Mouse (Mus musculus): ENCODE measurements around the gene Vsig8. TPM values are rescaled to one million over a fixed set of nuclear protein-coding genes. Genes with fewer than 3 reads are reported as not detected.

The Vsig8 gene
- polyA plus RNA-seq, 1 experiment from 2014 or later, result 0.25 TPM

DNA sequence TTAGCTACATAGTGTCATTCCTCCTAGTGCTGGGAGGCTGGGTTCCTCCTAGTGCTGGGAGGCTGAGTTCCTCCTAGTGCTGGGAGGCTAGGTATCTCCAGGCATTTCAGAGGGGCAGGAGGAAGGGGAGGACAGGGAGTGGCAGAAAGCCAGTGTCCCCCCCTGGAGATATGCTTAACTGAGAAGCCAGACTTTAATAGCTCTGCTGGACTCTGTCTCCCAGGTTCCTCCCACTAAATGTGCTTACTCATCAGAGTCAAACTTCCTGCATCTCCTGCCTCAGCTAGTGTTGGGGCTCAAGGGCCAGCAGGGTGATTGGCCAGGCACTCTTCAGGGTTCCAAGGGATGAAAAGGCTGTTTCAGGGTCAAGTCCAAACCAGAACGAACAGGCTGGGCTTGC is 40.3 kb upstream of the Vsig8 start:
- no peaks in the 10 kb centered on the region for H3K36me3 ChIP-seq
- H3K4me1 ChIP-seq, result peaks cover 62% of the 10 kb centered on the region
- 58% methylated on average over 1 of the region's 1 CpGs for WGBS
- H3K4me3 ChIP-seq, result no peak overlapping the region
- no peak overlapping the region for H3K9ac ChIP-seq
- H3K27me3 ChIP-seq (replicated peaks), result no peaks in the 10 kb centered on the region
- H3K27ac ChIP-seq (replicated peaks), result peak overlapping the region; percentile 85
- no peak overlapping the region for H3K4me2 ChIP-seq
- ATAC-seq (ENCODE audit: extremely low read depth, insufficient number of reproducible peaks, low FRiP score, low TSS enrichment), result no peak
- H3K9me3 ChIP-seq, result peaks cover 9% of the 10 kb centered on the region

GRCm38 (mm10) chr1:172518013-172518412 is 37.7 kb upstream of the Vsig8 start:
- H3K27ac ChIP-seq (replicated peaks), result no peak overlapping the region
- no peaks in the 10 kb centered on the region for H3K27me3 ChIP-seq (replicated peaks)
- no peak overlapping the region for H3K4me3 ChIP-seq
- H3K9ac ChIP-seq, result no peak overlapping the region
- no peaks in the 10 kb centered on the region for H3K36me3 ChIP-seq
- peaks cover 54% of the 10 kb centered on the region for H3K4me1 ChIP-seq
- no peak for ATAC-seq (ENCODE audit: extremely low read depth, insufficient number of reproducible peaks, low FRiP score, low TSS enrichment)
- no peak overlapping the region for H3K4me2 ChIP-seq
- peaks cover 9% of the 10 kb centered on the region for H3K9me3 ChIP-seq
- WGBS, result 70% methylated on average over 4 of the region's 4 CpGs

DNA sequence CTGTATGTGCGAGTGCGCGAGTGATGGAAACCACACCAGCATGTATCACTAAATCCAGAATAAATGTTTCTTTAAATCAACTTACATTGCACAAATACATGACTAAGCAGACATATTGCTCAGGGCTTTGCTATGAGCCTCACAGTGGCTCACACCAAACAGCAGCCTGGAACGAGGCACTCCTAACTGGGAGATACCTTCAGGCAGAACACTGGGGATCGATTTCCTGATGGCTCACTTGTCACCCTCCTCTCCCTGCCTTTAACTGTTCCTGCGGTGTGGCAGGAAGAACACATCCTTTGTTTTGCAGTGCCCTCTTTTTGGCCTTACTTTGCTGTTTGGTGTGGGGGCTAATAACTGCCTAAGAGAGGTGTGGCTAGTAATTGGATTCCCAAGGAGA is 36.1 kb upstream of the Vsig8 start:
- Histone ChIP-seq H3K9ac (no peak overlapping the region), H3K36me3 (no peaks in the 10 kb centered on the region), H3K4me3 (no peak overlapping the region), H3K9me3 (peaks cover 11% of the 10 kb centered on the region), H3K4me1 (peaks cover 40% of the 10 kb centered on the region), H3K27me3 (replicated peaks) (no peaks in the 10 kb centered on the region), H3K27ac (replicated peaks) (no peak overlapping the region), H3K4me2 (no peak overlapping the region)
- no peak for ATAC-seq (ENCODE audit: extremely low read depth, insufficient number of reproducible peaks, low FRiP score, low TSS enrichment)
- WGBS, result 52% methylated on average over 6 of the region's 6 CpGs

- H3K9ac ChIP-seq, result peak within 1 kb of the TSS; percentile 62
- peak within 1 kb of the TSS; percentile 74 for H3K4me2 ChIP-seq
- no peaks in the 10 kb centered on the region for H3K36me3 ChIP-seq
Observed at GRCm38 (mm10) chr1:172520576-172521440, 34.9 kb upstream of the Vsig8 start, which contains the start of gene Cfap45. Cfap45 (plus strand) TSS chr1:172520801.

DNA sequence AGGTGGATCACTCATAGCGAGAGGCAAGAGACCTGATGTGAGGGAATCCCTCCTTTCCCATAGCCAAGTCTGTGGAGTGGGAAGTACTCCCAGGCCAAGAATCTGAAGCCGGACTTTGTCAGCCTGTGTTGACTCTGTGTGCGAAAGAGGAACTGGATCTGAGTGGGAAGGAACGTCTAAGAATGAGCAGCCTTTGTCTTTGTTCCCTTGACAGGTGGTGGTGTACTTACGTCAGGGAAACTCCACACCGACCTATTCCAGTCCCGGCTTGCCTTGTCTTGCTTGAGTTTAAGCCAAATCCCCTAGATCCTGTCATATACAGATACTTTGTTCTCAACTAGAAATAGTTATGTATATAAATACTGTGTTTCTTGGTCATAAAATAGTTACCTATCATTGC is 33.2 kb upstream of the Vsig8 start:
- ATAC-seq (ENCODE audit: extremely low read depth, insufficient number of reproducible peaks, low FRiP score, low TSS enrichment), result no peak
- Histone ChIP-seq H3K27ac (replicated peaks) (no peak overlapping the region), H3K4me1 (peaks cover 49% of the 10 kb centered on the region), H3K36me3 (no peaks in the 10 kb centered on the region), H3K9me3 (peaks cover 8% of the 10 kb centered on the region), H3K27me3 (replicated peaks) (peaks cover 16% of the 10 kb centered on the region), H3K9ac (no peak overlapping the region), H3K4me2 (no peak overlapping the region), H3K4me3 (no peak overlapping the region)
- WGBS, result 61% methylated on average over 7 of the region's 7 CpGs

More at GRCm38 (mm10) chr1:172520576-172521440, 34.9 kb upstream of the Vsig8 start, which contains the start of gene Cfap45:
- WGBS, result 5% methylated on average over 28 of the region's 28 CpGs
- peaks cover 35% of the 10 kb centered on the region for H3K4me1 ChIP-seq
- ATAC-seq (ENCODE audit: extremely low read depth, insufficient number of reproducible peaks, low FRiP score, low TSS enrichment), result no peak
- peak within 1 kb of the TSS; percentile 53 for H3K27ac ChIP-seq (replicated peaks)
- peaks cover 11% of the 10 kb centered on the region for H3K9me3 ChIP-seq
- peaks cover 2% of the 10 kb centered on the region; the same call in 1 of the 2 replicates for H3K27me3 ChIP-seq (replicated peaks)
- H3K4me3 ChIP-seq, result peak within 1 kb of the TSS; percentile 50

DNA sequence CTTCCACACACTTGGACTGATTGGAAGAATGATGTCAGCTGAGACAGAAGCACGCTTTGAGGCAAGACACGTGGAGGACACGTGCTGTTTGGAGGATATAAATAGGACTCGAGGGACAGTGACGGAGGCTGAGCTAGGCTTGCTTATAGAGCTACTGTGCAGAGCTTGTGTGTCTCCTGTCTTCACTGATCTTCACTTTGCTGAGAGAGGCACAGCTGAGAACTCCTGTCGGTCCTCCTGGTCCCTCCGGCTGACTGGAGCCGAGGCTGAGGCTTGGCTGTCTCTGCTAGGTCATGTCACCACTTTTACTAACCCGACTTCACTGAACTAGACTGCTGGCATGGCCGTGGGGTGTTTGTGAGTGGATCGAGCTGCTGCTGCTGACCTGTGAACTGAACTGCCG is 32.0 kb upstream of the Vsig8 start:
- no peak for ATAC-seq (ENCODE audit: extremely low read depth, insufficient number of reproducible peaks, low FRiP score, low TSS enrichment)
- Histone ChIP-seq H3K4me3 (no peak overlapping the region), H3K4me1 (peaks cover 53% of the 10 kb centered on the region), H3K36me3 (no peaks in the 10 kb centered on the region), H3K9ac (no peak overlapping the region), H3K27me3 (replicated peaks) (peaks cover 22% of the 10 kb centered on the region), H3K9me3 (0 out of 2 replicates have a peak, but pooled peaks cover 2% of the 10 kb centered on the region), H3K27ac (replicated peaks) (peak overlapping the region; percentile 8; the same call in 1 of the 2 replicates), H3K4me2 (no peak overlapping the region)
- 38% methylated on average over 12 of the region's 12 CpGs for WGBS

DNA sequence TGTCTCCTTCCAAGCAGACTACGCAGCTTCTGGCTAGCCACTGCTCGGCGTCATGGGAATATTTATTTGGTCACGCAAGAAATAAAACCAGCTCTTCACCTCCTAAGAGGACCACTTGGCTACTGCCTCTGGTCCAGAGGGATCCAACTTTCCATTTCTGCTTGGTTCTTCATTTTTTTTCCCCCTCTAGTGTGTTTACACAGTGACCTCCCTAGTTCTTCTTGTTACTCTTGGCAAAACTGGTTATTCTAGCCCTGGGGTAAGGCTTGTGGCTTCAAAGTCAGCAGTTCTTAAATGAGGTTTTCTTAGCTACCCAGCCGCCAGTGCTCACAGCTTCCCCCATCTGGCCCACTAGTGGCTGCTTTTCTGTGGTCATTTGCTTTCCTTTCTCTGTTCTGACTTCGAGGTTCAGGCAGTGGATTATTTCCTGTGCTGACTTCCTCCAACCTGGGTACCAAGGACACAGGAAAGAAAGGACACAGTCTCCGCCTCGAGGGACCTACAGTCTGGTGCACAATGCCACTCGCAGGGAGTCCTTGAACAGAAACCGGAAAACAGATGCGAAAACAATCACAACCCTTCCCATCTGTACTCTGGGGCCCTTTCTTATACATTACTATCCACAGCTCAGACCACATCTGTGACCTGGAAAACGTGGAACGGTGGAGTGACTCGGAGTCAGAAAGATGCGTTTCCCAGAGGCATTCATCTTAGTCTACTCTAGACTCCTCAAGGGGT is 30.5 kb upstream of the Vsig8 start:
- Histone ChIP-seq H3K36me3 (no peaks in the 10 kb centered on the region), H3K4me1 (peaks cover 44% of the 10 kb centered on the region), H3K27ac (replicated peaks) (peak overlapping the region; percentile 93), H3K9ac (0 out of 2 replicates have a peak overlapping the region, but pooled peaks have one; percentile 17), H3K4me3 (no peak overlapping the region), H3K27me3 (replicated peaks) (peaks cover 22% of the 10 kb centered on the region), H3K9me3 (0 out of 2 replicates have a peak, but pooled peaks cover 2% of the 10 kb centered on the region), H3K4me2 (peak overlapping the region; percentile 61)
- 43% methylated on average over 15 of the region's 15 CpGs for WGBS
- no peak for ATAC-seq (ENCODE audit: extremely low read depth, insufficient number of reproducible peaks, low FRiP score, low TSS enrichment)

DNA sequence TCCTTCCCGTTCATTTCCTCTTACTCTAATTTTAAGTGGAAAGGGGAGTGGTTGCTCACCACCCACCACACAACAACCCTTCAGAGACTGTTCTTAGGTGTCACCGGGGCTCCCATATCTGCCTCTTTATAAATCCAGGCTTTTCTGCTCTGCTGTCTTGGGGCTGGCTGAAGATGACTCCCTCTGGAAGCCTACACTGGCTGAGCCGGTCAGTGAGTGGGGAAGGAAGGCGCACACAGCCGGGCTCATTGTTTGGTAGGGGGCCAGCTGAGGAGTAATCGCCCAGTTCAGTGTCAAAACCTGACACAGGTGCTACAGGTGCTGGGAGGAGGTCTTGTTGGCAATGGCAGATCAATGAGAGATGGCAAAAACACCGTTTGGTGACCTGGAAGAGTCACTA is 29.8 kb upstream of the Vsig8 start:
- Histone ChIP-seq H3K27ac (replicated peaks) (peak overlapping the region; percentile 93), H3K9ac (peak overlapping the region; percentile 64), H3K4me2 (peak overlapping the region; percentile 61), H3K4me3 (peak overlapping the region; percentile 34), H3K9me3 (0 out of 2 replicates have a peak, but pooled peaks cover 2% of the 10 kb centered on the region), H3K4me1 (peaks cover 46% of the 10 kb centered on the region), H3K27me3 (replicated peaks) (peaks cover 23% of the 10 kb centered on the region), H3K36me3 (no peaks in the 10 kb centered on the region)
- WGBS, result 43% methylated on average over 7 of the region's 7 CpGs
- ATAC-seq (ENCODE audit: extremely low read depth, insufficient number of reproducible peaks, low FRiP score, low TSS enrichment), result no peak

GRCm38 (mm10) chr1:172526380-172527081 is 29.2 kb upstream of the Vsig8 start:
- WGBS, result 22% methylated on average over 23 of the region's 23 CpGs
- Histone ChIP-seq H3K9ac (peak overlapping the region; percentile 61), H3K4me3 (peak overlapping the region; percentile 34), H3K36me3 (no peaks in the 10 kb centered on the region), H3K27ac (replicated peaks) (peak overlapping the region; percentile 93), H3K4me1 (peaks cover 42% of the 10 kb centered on the region), H3K9me3 (0 out of 2 replicates have a peak, but pooled peaks cover 2% of the 10 kb centered on the region), H3K27me3 (replicated peaks) (peaks cover 28% of the 10 kb centered on the region), H3K4me2 (peak overlapping the region; percentile 61)
- peak; percentile 30; the same call in 1 of the 2 replicates for ATAC-seq (ENCODE audit: extremely low read depth, insufficient number of reproducible peaks, low FRiP score, low TSS enrichment)

DNA sequence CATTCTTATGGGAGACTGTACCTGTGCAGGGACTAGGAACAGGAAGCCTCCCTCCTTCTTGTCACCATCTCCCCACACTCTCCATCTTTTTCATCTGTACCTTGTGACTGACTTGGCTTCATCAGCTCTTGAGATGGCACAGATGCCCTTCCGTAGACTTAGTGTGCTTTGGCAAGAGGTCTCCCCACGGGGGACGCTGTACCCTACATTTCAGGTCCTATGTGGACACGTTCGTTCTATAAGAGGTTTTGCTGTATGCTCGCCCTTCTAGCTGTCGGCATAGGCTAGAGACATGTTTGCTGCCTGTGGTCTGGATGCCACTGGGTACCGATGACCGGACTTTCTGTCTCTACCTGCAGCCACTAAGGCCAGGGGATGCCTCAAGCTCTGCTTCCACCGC is 28.3 kb upstream of the Vsig8 start:
- ATAC-seq (ENCODE audit: extremely low read depth, insufficient number of reproducible peaks, low FRiP score, low TSS enrichment), result no peak
- Histone ChIP-seq H3K27me3 (replicated peaks) (peaks cover 35% of the 10 kb centered on the region), H3K36me3 (no peaks in the 10 kb centered on the region), H3K4me3 (no peak overlapping the region), H3K4me2 (peak overlapping the region; percentile 61; the same call in 1 of the 2 replicates), H3K9me3 (0 out of 2 replicates have a peak, but pooled peaks cover 2% of the 10 kb centered on the region), H3K27ac (replicated peaks) (peak overlapping the region; percentile 93), H3K4me1 (peaks cover 41% of the 10 kb centered on the region), H3K9ac (no peak overlapping the region)
- 87% methylated on average over 10 of the region's 10 CpGs for WGBS

GRCm38 (mm10) chr1:172528701-172529100 is 27.0 kb upstream of the Vsig8 start:
- H3K4me3 ChIP-seq, result no peak overlapping the region
- no peak overlapping the region for H3K9ac ChIP-seq
- H3K27ac ChIP-seq (replicated peaks), result no peak overlapping the region
- H3K4me2 ChIP-seq, result no peak overlapping the region
- peaks cover 47% of the 10 kb centered on the region for H3K27me3 ChIP-seq (replicated peaks)
- ATAC-seq (ENCODE audit: extremely low read depth, insufficient number of reproducible peaks, low FRiP score, low TSS enrichment), result no peak
- H3K4me1 ChIP-seq, result peaks cover 45% of the 10 kb centered on the region
- H3K36me3 ChIP-seq, result no peaks in the 10 kb centered on the region
- no peaks in the 10 kb centered on the region for H3K9me3 ChIP-seq
- 4% methylated on average over 7 of the region's 7 CpGs for WGBS

Data from heart, embryonic 13.5 days (tissue).